Mouse (Mus musculus) intestine, embryonic 15.5 days (tissue): Measurements from ENCODE around the gene Mid1. TPM values are rescaled to one million over a fixed set of nuclear protein-coding genes. Genes with fewer than 3 reads are reported as not detected.
A peak's percentile ranks its signal among the peaks of the same experiment; 100 is the strongest.
"Not testable (repeated sequence)": the region's sequence is repeated elsewhere in the genome, so short reads cannot be mapped to it uniquely, and the experiment has no call there.

Source experiments
- ATAC-seq: fragments of 200-750 bp; cut with Nextera tagmentation; 2 replicates; pipeline ENCODE4 v1.8.0; 2017; ENCODE audit warnings: moderate TSS enrichment, moderate library complexity
- H3K27ac ChIP-seq: fragments of 300-500 bp; sonication (generic); 2 replicates; pipeline ENCODE4 v1.5.1; 2015; ENCODE audit warnings: mild to moderate bottlenecking, inconsistent platforms
- H3K27me3 ChIP-seq: fragments of 300-500 bp; sonication (generic); replicated peaks from 2 replicates; pipeline ENCODE4 v1.6.1; 2015; ENCODE audit warnings: inconsistent platforms
- H3K36me3 ChIP-seq: fragments of 300-500 bp; sonication (generic); 2 replicates; pipeline ENCODE4 v1.6.1; 2015; ENCODE audit warnings: inconsistent platforms
- H3K4me1 ChIP-seq: fragments of 300-500 bp; sonication (generic); replicated peaks from 2 replicates; pipeline ENCODE4 v1.6.1; 2015; ENCODE audit warnings: inconsistent platforms
- H3K4me2 ChIP-seq: fragments of 300-500 bp; sonication (generic); replicated peaks from 2 replicates; pipeline ENCODE4 v1.6.1; 2015; ENCODE audit warnings: mild to moderate bottlenecking, inconsistent platforms
- H3K4me3 ChIP-seq: fragments of 300-500 bp; sonication (generic); replicated peaks from 2 replicates; pipeline ENCODE4 v1.5.1; 2015; ENCODE audit warnings: inconsistent platforms
- H3K9ac ChIP-seq: fragments of 300-500 bp; sonication (generic); 2 replicates; pipeline ENCODE4 v1.6.1; 2015; ENCODE audit warnings: inconsistent platforms
- H3K9me3 ChIP-seq: fragments of 300-500 bp; sonication (generic); 2 replicates; pipeline ENCODE4 v1.6.1; 2016; ENCODE audit warnings: inconsistent platforms
- WGBS: fragments of 180-500 bp; shearing (Covaris S2); methylation state at CpG from one replicate; pipeline ENCODE4 v1.1.7; 2015; 5-methylcytosine and 5-hydroxymethylcytosine counted together
- polyA plus RNA-seq: library from polyadenylated mRNA; unstranded; fragments of >200 nt; fragmentation: Nextera tagmentation; extraction: Ambion mirVana; gene quantifications from 2 replicates; pipeline ENCODE4 v1.2.1, GENCODE M21; 2015

The Mid1 gene
- polyA plus RNA-seq, 1 experiment from 2014 or later = 5.2 TPM

DNA sequence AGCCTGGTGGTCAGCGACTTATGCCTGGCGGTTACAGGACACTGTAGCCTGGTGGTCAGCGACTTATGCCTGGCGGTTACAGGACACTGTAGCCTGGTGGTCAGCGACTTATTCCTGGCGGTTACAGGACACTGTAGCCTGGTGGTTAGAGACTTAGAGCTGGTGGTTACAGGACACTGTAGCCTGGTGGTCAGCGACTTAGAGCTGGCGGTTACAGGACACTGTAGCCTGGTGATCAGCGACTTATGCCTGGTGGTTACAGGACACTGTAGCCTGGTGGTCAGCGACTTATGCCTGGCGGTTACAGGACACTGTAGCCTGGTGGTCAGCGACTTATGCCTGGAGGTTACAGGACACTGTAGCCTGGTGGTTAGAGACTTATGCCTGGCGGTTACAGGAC, 329.0 kb downstream of the Mid1 start:
- Histone ChIP-seq H3K9me3 (peaks cover 12% of the 10 kb centered on the region), H3K36me3 (peaks cover 24% of the 10 kb centered on the region)
- not testable (repeated sequence) for H3K4me2 ChIP-seq, ATAC-seq, H3K4me1 ChIP-seq, H3K9ac ChIP-seq, H3K27me3 ChIP-seq, H3K27ac ChIP-seq, H3K4me3 ChIP-seq
- WGBS = 71% methylated on average over 3 of the region's 13 CpGs

DNA sequence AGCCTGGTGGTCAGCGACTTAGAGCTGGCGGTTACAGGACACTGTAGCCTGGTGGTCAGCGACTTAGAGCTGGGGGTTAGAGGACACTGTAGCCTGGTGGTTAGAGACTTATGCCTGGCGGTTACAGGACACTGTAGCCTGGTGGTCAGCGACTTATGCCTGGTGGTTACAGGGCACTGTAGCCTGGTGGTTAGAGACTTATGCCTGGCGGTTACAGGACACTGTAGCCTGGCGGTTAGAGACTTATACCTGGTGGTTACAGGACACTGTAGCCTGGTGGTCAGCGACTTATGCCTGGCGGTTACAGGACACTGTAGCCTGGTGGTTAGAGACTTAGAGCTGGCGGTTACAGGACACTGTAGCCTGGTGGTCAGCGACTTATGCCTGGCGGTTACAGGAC, 330.9 kb downstream of the Mid1 start:
- not testable (repeated sequence) for ATAC-seq, H3K9ac ChIP-seq, H3K4me3 ChIP-seq, H3K9me3 ChIP-seq, H3K27me3 ChIP-seq, H3K27ac ChIP-seq, H3K4me2 ChIP-seq, H3K4me1 ChIP-seq
- WGBS = 88% methylated on average over 11 of the region's 12 CpGs
- peaks cover 31% of the 10 kb centered on the region for H3K36me3 ChIP-seq

DNA sequence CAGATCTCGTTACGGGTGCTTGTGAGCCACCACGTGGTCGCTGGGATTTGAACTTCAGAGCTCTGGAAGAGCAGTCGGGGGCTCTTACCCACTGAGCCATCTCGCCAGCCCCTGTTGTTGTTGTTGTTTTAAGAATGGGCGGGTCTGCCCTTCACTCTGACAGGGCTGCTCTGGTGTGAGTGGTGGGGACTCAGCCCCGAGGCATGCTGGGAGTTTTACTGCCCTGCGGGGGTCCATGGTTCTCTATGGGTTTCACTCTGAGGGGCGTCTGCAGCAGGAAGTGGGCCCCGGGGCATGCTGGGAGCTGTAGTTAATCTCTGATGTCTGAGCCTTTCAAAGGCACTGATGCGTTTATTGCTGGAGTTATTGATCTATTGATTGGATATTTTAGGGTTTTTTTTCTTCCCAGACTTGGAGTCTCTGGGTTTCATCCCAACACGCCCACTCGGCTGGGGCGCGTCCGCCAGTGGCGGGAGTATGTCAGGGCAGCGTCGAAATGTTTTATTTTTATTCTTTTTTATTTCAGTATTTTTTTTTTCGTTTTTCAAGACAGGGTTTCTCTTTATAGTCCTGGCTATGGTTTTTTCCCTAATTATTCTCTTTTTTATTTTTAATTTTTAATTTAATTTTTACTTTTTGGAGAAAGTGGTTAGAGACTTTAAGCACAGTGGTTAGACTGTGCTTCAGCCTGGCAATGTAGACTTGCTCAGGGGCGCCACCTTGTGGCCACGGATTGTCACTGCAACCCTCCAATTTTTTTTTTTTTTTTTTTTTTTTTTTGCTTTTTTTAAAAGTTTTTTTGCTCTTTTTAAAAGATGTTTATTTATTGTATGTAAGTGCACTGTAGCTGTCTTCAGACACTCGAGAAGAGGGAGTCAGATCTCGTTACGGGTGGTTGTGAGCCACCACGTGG, 332.6 kb downstream of the Mid1 start:
- H3K36me3 ChIP-seq = peaks cover 26% of the 10 kb centered on the region
- 57% methylated on average over 27 of the region's 27 CpGs for WGBS
- H3K9me3 ChIP-seq, H3K9ac ChIP-seq, H3K27ac ChIP-seq, H3K27me3 ChIP-seq, H3K4me1 ChIP-seq, H3K4me3 ChIP-seq, H3K4me2 ChIP-seq: not testable (repeated sequence)
- ATAC-seq = peak; percentile 79

DNA sequence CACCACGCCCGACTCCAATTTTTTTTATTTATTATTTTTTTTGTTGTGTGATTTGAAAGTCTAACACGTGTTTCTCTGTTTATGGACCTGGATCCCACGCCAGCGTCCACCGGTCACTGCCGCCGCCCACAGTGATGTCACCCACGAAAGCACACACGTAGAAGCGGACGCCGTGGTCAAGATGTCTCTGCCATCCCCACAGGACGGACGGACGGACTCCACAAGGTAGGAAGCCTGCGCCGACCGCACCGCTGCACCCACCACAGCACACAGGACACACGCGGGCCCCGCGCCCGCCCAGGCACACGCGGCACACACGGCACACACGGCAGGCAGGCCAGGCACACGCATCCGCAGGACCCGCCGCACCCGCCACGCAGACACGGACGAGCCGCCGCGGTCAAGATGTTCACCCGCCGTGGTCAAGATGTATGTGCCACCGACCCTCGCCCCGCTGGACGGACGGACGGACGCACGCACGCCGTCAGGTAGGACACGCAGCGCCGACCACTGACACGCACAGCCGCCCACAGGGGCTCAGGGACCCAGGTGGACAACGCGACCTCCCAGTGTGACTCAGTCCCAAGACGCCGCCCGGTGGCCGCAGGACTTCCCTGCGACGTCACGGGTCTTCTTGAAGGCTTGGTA, 333.7 kb downstream of the Mid1 start:
- not testable (repeated sequence) for H3K4me3 ChIP-seq, H3K27me3 ChIP-seq, H3K9ac ChIP-seq, H3K27ac ChIP-seq, H3K9me3 ChIP-seq, H3K4me2 ChIP-seq, H3K4me1 ChIP-seq
- ATAC-seq = peak; percentile 85
- H3K36me3 ChIP-seq = peaks cover 26% of the 10 kb centered on the region
- WGBS = 84% methylated on average over 66 of the region's 66 CpGs

DNA sequence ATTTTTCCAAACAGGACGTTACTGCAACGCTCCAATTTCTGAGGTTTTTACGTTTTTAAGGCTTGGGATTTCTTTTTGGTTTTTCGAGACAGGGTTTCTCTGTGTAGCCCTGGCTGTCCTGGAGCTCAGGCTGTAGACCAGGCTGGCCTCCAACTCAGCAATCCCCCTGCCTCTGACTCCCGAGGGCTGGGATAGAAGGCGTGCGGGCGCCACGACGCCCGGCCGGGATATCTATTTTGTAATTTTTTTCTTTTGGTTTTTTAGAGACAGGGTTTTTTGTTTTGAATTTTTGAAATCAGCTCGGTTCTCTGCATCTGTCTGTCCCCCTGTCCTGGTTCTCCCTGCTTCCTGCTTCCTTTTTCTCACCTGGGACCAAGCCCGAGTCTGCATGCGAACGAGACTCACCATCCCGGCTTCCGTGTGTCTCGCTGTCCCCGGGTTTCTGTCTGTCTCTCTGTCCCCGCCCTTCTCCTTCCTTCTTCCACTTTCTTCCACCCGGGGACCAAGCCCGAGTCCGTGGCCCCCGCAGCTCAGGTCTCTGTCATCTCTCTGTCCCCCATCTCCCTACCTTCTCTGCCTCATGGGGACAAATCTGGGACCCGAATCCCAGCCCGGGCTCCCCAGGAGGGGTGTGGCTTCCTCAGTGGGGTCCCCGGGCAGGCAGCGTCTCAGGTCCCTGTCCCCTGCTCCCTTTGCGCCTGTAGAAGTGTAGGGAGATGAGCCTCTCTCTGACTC, 334.4 kb downstream of the Mid1 start:
- H3K4me3 ChIP-seq, H3K9me3 ChIP-seq: not testable (repeated sequence)
- ATAC-seq = peak; percentile 57

DNA sequence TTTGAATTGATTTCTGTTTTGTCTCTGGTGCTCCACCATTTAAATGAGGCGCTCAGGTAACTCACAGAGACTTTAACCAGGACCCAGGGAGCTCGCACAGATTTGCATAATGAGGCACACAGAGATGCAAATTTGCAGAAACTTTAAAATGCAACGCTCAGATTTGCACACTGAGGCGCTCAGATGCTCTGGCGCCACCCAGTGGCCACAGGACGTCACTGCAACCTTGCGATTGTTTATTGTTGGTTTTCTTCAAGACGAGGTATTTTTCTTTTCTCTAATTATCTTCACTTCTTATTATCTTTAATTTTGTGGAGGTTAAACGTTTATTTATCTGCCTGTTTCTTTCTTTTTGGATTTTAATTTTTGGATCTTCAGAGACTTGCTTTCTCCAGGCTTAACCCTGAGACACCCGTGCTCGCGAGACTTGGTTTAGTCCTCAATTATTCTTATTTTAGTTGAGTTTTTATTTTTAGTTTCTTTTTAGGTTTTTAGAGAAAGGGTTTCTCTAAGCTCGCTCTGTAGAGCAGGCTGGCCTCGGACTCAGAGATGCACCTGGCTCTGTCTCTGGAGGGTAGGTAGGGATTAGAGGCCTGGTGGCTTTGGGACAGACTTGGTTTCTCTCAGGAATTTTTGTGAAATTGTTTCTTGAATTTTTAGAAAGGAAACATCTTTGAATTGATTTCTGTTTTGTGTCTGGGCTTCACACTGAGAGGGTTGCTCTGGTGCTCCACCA, 335.1 kb downstream of the Mid1 start:
- not testable (repeated sequence) for H3K4me2 ChIP-seq, H3K4me1 ChIP-seq, H3K9me3 ChIP-seq, H3K27me3 ChIP-seq, H3K9ac ChIP-seq, H3K27ac ChIP-seq, ATAC-seq, H3K4me3 ChIP-seq
- H3K36me3 ChIP-seq = peaks cover 26% of the 10 kb centered on the region
- 58% methylated on average over 14 of the region's 14 CpGs for WGBS

More for the DNA sequence above, 334.4 kb downstream of the Mid1 start:
- H3K4me1 ChIP-seq, H3K27me3 ChIP-seq, H3K4me2 ChIP-seq, H3K27ac ChIP-seq, H3K9ac ChIP-seq: not testable (repeated sequence)
- WGBS = 84% methylated on average over 30 of the region's 30 CpGs
- peaks cover 26% of the 10 kb centered on the region for H3K36me3 ChIP-seq

DNA sequence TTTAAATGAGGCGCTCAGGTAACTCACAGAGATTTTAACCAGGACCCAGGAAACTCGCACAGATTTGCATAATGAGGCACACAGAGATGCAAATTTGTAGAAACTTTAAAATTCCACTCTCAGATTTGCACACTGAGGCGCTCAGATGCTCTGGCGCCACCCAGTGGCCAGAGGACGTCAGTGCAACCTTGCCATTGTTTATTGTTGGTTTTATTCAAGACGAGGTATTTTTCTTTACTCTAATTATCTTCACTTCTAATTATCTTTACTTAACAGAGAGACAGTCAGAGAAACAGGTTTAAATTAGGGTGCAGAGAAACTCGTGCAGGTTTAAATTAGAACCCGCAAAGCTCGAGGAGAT, 335.7 kb downstream of the Mid1 start:
- H3K36me3 ChIP-seq = peaks cover 26% of the 10 kb centered on the region
- H3K27ac ChIP-seq, H3K9me3 ChIP-seq, H3K4me2 ChIP-seq, H3K4me3 ChIP-seq, H3K4me1 ChIP-seq, ATAC-seq, H3K9ac ChIP-seq, H3K27me3 ChIP-seq: not testable (repeated sequence)
- 51% methylated on average over 9 of the region's 9 CpGs for WGBS

DNA sequence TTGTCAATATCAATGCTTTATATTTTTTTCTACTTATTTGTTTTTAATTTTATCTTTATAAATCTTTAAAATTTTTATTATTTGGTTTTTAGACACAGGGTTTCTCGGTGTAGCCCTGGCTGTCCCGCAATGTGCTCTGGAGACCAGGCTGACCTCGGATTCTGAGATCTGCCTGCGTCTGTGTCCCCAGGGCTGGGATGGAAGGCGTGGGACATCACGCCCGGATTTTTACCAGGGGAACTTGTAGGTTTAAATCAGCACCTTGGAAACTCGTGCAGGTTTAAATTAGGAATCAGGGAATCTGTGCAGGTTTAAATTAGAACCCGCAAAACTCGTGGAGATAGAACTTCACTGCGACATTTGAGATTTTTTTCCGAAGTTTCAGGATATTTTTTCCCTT, 336.2 kb downstream of the Mid1 start:
- H3K9ac ChIP-seq, ATAC-seq, H3K4me1 ChIP-seq, H3K4me2 ChIP-seq, H3K4me3 ChIP-seq, H3K27ac ChIP-seq, H3K9me3 ChIP-seq, H3K27me3 ChIP-seq: not testable (repeated sequence)
- 78% methylated on average over 12 of the region's 12 CpGs for WGBS
- peaks cover 26% of the 10 kb centered on the region for H3K36me3 ChIP-seq

DNA sequence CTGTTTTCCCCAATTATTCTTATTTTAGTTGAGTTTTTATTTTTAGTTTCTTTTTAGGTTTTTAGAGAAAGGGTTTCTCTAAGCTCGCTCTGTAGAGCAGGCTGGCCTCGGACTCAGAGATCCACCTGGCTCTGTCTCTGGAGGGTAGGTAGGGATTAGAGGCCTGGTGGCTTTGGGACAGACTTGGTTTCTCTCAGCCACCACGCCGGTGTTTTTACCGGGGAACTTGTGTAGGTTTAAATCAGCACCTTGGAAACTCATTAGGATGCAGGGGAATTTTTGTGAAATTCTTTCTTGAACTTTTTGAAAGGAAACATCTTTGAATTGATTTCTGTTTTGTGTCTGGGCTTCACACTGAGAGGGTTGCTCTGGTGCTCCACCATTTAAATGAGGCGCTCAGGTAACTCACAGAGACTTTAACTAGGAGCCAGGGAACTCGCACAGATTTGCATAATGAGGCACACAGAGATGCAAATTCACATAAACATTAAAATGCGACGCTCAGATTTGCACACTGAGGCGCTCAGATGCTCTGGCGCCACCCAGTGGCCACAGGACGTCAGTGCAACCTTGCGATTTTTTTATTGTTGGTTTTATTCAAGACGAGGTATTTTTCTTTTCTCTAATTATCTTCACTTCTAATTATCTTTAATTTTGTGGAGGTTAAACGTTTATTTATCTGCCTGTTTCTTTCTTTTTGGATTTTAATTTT, 336.9 kb downstream of the Mid1 start:
- 53% methylated on average over 15 of the region's 15 CpGs for WGBS
- not testable (repeated sequence) for H3K27me3 ChIP-seq, H3K9me3 ChIP-seq, H3K4me1 ChIP-seq, ATAC-seq, H3K9ac ChIP-seq, H3K4me3 ChIP-seq, H3K4me2 ChIP-seq, H3K27ac ChIP-seq
- peaks cover 26% of the 10 kb centered on the region for H3K36me3 ChIP-seq
